Mouse (Mus musculus): Measurements from ENCODE around the gene Tmem186.

GRCm38 (mm10) chr16:8676800-8677199, 39.3 kb upstream of the Tmem186 start:
- TF ChIP-seq CTCF (IDR thresholded peaks at IDR 0.05; ENCODE audit: low read depth) (peak; percentile 97), EP300 (IDR thresholded peaks at IDR 0.05; ENCODE audit: low read depth) (no peak)
